Mouse (Mus musculus) forebrain, embryonic 16.5 days (tissue): ENCODE results near the gene Tspan32. TPM values are rescaled to one million over a fixed set of nuclear protein-coding genes. Genes with fewer than 3 reads are reported as not detected.

ENCODE experiments used
- ATAC-seq: fragments of 200-750 bp; cut with Nextera tagmentation; 2 replicates; pipeline ENCODE4 v1.8.0; 2017; ENCODE audit warnings: mild to moderate bottlenecking, moderate library complexity
- H3K27ac ChIP-seq: fragments of 300-500 bp; sonication (generic); 2 replicates; pipeline ENCODE4 v1.5.1; 2014; ENCODE audit warnings: low read length, control low read depth
- H3K27me3 ChIP-seq: fragments of 300-500 bp; sonication (generic); replicated peaks from 2 replicates; pipeline ENCODE4 v1.6.1; 2014; ENCODE audit warnings: low read length; ENCODE audit not compliant: control insufficient read depth, insufficient read depth
- H3K36me3 ChIP-seq: fragments of 300-500 bp; sonication (generic); 2 replicates; pipeline ENCODE4 v1.6.1; 2014; ENCODE audit not compliant: control insufficient read depth, insufficient read depth
- H3K4me1 ChIP-seq: fragments of 300-500 bp; sonication (generic); replicated peaks from 2 replicates; pipeline ENCODE4 v1.6.1; 2014; ENCODE audit warnings: low read length; ENCODE audit not compliant: control insufficient read depth, insufficient read depth
- H3K4me2 ChIP-seq: fragments of 300-500 bp; sonication (generic); 2 replicates; pipeline ENCODE4 v1.6.1; 2014; ENCODE audit warnings: mild to moderate bottlenecking, low read length, control low read depth
- H3K4me3 ChIP-seq: fragments of 300-500 bp; sonication (generic); replicated peaks from 2 replicates; pipeline ENCODE4 v1.5.1; 2014; ENCODE audit warnings: mild to moderate bottlenecking, low read length, control low read depth
- H3K9ac ChIP-seq: fragments of 300-500 bp; sonication (generic); replicated peaks from 2 replicates; pipeline ENCODE4 v1.6.1; 2014; ENCODE audit warnings: low read depth, low read length, control low read depth
- H3K9me3 ChIP-seq: fragments of 300-500 bp; sonication (generic); 2 replicates; pipeline ENCODE4 v1.6.1; 2016; ENCODE audit warnings: low read length; ENCODE audit not compliant: control insufficient read depth
- WGBS: fragments of 180-500 bp; shearing (Covaris S2); extraction: QIAGEN DNeasy Blood & Tissue Kit; methylation state at CpG from one replicate; pipeline ENCODE4 v1.1.7; 2014; 5-methylcytosine and 5-hydroxymethylcytosine counted together
- polyA plus RNA-seq: library from polyadenylated mRNA; unstranded; fragments of >200 nt; fragmentation: Nextera tagmentation; extraction: Ambion mirVana; gene quantifications from 2 replicates; pipeline ENCODE4 v1.2.1, GENCODE M21; 2015

Gene Tspan32
- polyA plus RNA-seq, 1 experiment from 2014 or later = 0.32 TPM

DNA sequence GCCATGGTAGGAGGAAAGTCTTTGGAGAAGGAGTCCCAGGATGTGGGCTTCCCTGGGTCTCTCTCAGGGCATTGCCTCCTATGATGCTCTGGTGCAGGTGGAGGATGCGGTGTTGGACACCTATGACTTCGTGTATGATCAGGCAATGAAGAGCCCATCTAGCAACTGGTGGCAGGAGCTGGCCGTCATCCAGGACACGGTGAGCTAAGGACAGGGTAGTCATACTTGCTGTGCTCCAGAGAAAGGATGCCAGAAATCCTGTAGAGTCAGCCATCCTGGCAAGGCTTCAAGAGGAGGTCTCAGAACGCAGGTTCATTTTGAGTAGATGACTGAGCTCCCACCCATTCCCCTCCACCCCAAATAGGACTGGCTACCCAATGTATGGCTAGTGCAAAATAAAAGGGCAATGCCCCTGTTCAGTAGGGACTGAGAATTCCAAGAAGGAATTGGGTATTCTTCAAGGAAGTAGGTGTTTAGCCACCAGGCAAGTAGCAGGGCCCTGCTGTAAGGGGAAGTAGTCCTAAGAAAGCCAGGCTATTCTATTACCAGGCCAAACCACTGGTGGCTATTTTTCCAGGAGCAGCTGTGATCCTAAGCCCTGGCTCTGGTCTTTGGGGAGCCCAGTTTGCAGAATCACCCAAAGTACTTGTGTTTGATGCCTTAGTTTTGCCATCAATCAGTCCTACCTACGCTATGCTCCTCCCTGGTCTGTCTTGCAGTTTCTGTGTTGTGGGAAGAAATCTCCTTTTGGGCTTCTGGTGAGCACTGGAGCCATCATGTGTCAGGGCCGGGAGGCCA lies 10.2 kb downstream of the Tspan32 start:
- Histone ChIP-seq H3K4me2 (no peak overlapping the region), H3K4me3 (no peak overlapping the region), H3K4me1 (peaks cover 13% of the 10 kb centered on the region), H3K36me3 (no peaks in the 10 kb centered on the region), H3K9ac (no peak overlapping the region), H3K27ac (no peak overlapping the region), H3K9me3 (no peaks in the 10 kb centered on the region), H3K27me3 (no peaks in the 10 kb centered on the region)
- WGBS = 82% methylated on average over 7 of the region's 7 CpGs
- ATAC-seq = no peak

DNA sequence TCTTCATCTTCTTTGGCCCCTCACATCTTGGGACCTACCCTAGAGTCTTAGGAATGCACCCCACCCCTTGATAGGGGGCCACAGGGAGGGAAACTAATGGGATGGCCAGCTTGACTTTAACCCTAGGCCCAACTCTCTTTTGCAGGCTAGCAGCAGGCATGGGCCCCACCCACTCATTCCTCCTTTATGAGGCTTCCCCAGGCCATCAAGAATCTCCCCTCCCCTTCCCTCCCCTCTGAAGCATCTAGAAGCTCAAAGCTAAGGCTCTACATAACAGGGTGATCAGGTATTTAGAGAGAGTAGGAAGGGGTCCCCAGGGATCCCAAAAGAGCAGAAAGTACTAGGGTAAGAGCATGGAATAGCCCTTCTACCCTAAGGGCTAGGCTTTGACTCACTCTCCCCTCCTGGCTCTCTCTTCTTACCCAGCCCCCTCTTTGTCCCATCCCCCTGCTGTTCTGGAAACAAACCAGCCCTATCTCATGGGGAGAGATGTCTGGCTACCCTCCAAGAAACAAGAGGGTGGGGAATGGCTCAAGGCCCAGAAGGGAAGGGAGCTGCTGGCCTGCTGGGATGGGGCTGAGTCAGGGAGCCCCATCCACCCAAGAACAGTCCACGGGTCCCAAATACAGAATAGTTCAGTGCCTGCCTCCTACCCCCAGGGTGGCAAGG lies 11.0 kb downstream of the Tspan32 start:
- Histone ChIP-seq H3K4me2 (0 out of 2 replicates have a peak overlapping the region, but pooled peaks have one; percentile 14), H3K36me3 (no peaks in the 10 kb centered on the region), H3K27ac (peak overlapping the region; percentile 45; the same call in 1 of the 2 replicates), H3K9me3 (no peaks in the 10 kb centered on the region), H3K4me1 (peaks cover 13% of the 10 kb centered on the region), H3K4me3 (no peak overlapping the region), H3K27me3 (no peaks in the 10 kb centered on the region), H3K9ac (no peak overlapping the region)
- 8% methylated on average over 1 of the region's 1 CpGs for WGBS
- peak; percentile 79 for ATAC-seq

DNA sequence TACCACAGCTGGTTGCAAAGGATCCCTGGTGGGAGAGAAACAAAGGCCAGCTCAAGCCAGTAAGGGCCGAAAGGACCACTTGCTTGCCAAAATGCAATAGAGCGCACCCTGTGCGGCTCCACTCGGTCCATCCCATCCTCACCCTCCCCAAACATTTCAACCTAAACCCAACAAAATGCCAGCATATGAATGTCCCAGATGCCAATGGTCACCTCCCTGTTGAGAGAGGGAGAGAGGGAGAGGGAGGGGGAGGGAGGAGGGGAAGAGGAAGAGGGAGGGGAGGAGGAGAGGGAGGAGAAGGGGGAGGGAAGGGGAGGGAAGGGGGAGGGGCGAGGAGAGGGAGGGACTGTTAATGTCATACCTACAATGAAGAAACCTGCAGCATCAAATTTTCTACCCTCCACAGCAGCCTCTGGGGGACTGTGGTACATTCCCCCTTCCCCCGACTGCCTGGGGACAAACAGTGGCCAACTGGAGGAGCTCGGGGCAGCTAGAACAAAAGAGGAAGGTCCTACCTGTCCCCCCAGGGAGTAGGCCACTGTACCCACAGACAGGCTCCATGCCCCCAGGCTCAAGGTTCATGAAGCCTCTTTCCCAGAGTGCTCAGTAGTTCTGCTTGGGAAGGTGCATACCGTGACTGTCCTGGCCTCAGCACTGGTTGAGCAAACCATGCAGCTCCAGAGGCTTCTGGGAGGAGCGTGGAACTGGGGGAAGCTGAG lies 11.7 kb downstream of the Tspan32 start:
- no peak overlapping the region for H3K4me3 ChIP-seq
- no peak overlapping the region for H3K27ac ChIP-seq
- H3K4me2 ChIP-seq = 0 out of 2 replicates have a peak overlapping the region, but pooled peaks have one; percentile 14
- ATAC-seq = peak; percentile 55; the same call in 1 of the 2 replicates
- 40% methylated on average over 8 of the region's 9 CpGs for WGBS
- H3K9me3 ChIP-seq = no peaks in the 10 kb centered on the region
- H3K27me3 ChIP-seq = no peaks in the 10 kb centered on the region
- no peaks in the 10 kb centered on the region for H3K36me3 ChIP-seq
- peaks cover 13% of the 10 kb centered on the region for H3K4me1 ChIP-seq
- no peak overlapping the region for H3K9ac ChIP-seq

DNA sequence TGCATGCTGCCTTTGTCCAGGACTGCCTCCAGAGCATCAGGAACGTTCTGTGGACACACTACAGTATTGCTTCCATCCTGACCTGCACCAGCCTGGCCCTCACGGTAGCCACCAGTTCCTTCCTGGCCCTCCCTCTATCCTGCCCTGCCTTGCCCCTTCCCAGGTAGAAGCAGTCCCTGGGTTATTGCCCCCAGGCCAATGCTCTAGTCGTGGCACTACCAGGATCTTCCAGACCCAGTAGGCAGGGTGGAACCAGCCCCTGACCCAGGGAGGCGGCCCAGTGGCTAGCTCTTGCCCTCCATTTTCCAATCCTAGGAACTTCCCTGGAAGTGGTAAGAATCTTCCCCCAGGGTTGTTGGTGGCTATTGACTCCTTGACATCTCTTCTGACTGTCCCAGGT lies 12.3 kb downstream of the Tspan32 start:
- no peak for ATAC-seq
- no peak overlapping the region for H3K4me3 ChIP-seq
- no peaks in the 10 kb centered on the region for H3K9me3 ChIP-seq
- WGBS = 72% methylated on average over 4 of the region's 4 CpGs
- H3K36me3 ChIP-seq = no peaks in the 10 kb centered on the region
- no peaks in the 10 kb centered on the region for H3K27me3 ChIP-seq
- no peak overlapping the region for H3K4me2 ChIP-seq
- no peak overlapping the region for H3K27ac ChIP-seq
- no peak overlapping the region for H3K9ac ChIP-seq
- H3K4me1 ChIP-seq = peaks cover 13% of the 10 kb centered on the region

DNA sequence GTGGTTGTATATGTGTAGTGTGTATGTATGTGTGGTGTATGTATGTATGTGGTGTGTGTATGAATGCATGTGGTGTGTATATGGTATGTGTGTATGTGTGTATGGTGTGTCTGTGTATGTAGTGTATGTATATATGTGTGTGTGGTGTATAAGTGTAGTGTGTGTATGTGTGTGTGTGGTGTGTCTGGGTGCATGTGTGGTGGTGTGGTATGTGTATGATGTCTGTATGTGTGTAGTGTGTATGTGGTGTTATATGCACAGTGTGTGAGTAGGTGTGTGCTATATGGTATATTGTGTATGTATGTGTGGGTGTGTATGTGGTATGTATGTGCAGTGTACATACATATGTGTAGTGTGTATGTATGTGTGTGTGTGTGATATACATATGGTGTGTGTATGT lies 15.2 kb downstream of the Tspan32 start:
- ATAC-seq = no peak
- Histone ChIP-seq H3K27ac (no peak overlapping the region), H3K27me3 (no peaks in the 10 kb centered on the region), H3K4me3 (no peak overlapping the region), H3K36me3 (no peaks in the 10 kb centered on the region), H3K9ac (no peak overlapping the region), H3K9me3 (no peaks in the 10 kb centered on the region), H3K4me2 (no peak overlapping the region), H3K4me1 (peaks cover 11% of the 10 kb centered on the region)

DNA sequence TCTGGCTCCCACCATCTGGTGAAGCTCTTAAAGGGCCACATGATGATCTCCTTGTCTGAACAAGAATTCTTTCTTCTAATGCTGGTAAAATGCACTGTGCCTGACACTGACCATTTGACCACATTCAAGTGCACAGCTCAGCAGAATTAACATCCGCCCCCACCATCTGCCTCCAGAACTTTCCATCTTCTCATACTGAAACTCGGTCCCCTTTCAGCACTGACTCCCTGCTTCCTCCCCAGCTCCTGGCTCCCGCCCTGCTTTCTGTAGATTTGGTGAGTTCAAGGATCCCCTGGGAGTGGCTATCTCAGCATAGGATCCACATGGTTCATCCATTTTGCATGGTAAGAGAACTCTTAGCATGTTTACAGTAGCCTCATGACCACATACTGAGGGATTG lies 15.9 kb downstream of the Tspan32 start:
- peaks cover 7% of the 10 kb centered on the region for H3K4me1 ChIP-seq
- no peak overlapping the region for H3K27ac ChIP-seq
- no peak for ATAC-seq
- H3K27me3 ChIP-seq = no peaks in the 10 kb centered on the region
- WGBS = 77% methylated on average over 3 of the region's 3 CpGs
- 0 out of 2 replicates have a peak, but pooled peaks cover 3% of the 10 kb centered on the region for H3K36me3 ChIP-seq
- H3K4me3 ChIP-seq = no peak overlapping the region
- H3K9ac ChIP-seq = no peak overlapping the region
- H3K4me2 ChIP-seq = no peak overlapping the region
- H3K9me3 ChIP-seq = no peaks in the 10 kb centered on the region

DNA sequence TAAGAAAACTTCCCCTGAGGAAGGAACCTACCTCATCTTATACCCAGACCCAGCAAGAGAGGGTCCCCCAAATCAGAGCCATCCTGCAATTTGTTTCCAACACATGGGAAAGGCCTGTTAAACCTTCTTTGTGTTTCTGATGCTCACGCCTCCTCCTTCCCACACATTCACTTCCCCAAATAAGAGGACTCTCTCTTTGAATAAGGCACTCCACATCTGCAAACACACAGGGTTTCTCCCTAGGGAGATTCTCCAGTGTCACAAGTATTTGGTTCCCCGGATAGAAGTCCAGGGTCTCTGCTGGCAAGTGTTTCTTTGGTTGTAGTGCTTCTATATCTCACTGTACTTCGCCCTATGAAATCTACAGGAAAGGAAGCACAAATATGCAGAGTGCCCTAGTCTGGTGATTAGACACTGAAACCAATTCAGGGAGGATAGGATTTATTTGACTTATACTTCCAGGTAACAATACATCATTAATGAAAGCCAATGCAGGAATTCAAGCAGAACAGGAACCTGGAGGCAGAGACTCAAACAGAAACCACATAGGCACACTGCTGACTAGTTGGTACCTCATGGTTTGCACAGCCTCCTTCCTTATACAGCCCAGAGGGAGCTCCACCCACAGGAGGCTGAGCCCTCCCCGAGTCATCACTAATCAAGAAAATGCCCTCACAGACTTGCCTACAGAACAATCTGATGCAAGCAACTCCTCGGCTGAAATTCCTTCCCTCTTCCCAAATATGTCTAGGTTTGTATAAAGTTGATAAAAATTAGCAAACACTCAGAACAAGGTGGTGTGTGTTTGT lies 16.7 kb downstream of the Tspan32 start:
- no peak overlapping the region for H3K4me2 ChIP-seq
- WGBS = 65% methylated on average over 5 of the region's 5 CpGs
- no peaks in the 10 kb centered on the region for H3K4me1 ChIP-seq
- H3K9me3 ChIP-seq = no peaks in the 10 kb centered on the region
- no peak for ATAC-seq
- H3K36me3 ChIP-seq = 0 out of 2 replicates have a peak, but pooled peaks cover 3% of the 10 kb centered on the region
- H3K27me3 ChIP-seq = no peaks in the 10 kb centered on the region
- no peak overlapping the region for H3K9ac ChIP-seq
- H3K27ac ChIP-seq = no peak overlapping the region
- no peak overlapping the region for H3K4me3 ChIP-seq

DNA sequence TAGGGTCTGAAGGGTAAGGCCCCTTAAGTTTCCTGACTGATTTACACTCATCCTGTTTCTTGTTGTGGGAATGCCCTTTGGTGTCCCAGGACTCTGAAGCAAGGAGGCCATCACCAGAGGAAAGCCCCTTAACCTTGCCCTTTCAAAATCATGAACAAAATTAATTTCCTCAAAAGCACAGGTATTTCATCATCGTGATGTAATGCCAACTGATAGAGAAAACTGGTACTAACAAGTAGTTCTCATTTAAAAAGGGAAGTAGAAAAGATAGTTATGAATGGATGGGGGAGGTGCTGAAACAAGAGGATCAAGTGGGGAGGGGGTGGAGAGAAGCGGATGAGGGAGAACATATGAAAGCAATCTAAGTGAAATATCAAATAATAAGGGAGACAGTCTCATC lies 18.7 kb downstream of the Tspan32 start:
- Histone ChIP-seq H3K9me3 (no peaks in the 10 kb centered on the region), H3K27me3 (no peaks in the 10 kb centered on the region), H3K36me3 (0 out of 2 replicates have a peak, but pooled peaks cover 3% of the 10 kb centered on the region), H3K4me2 (no peak overlapping the region), H3K4me3 (no peak overlapping the region), H3K27ac (no peak overlapping the region), H3K9ac (no peak overlapping the region), H3K4me1 (no peaks in the 10 kb centered on the region; the same call in 1 of the 2 replicates)
- ATAC-seq = no peak
- 92% methylated on average over 2 of the region's 2 CpGs for WGBS
